Mouse (Mus musculus) forebrain, embryonic 11.5 days (tissue): Measurements from ENCODE around the gene Slc35a5. TPM values are rescaled to one million over a fixed set of nuclear protein-coding genes. Genes with fewer than 3 reads are reported as not detected.

Experiments
- ATAC-seq: fragments of 200-750 bp; cut with Nextera tagmentation; replicated peaks from 2 replicates; pipeline ENCODE4 v1.8.0; 2017; ENCODE audit warnings: moderate TSS enrichment; ENCODE audit not compliant: low FRiP score
- DNase-seq: peaks from one replicate; pipeline ENCODE4 v3.0.0-alpha.2; 2017; ENCODE audit warnings: low spot score
- H3K27ac ChIP-seq: fragments of 300-500 bp; sonication (generic); 2 replicates; pipeline ENCODE4 v1.5.1; 2014; ENCODE audit warnings: low read depth, low read length
- H3K27me3 ChIP-seq: fragments of 300-500 bp; sonication (generic); 2 replicates; pipeline ENCODE4 v1.6.1; 2014; ENCODE audit warnings: mild to moderate bottlenecking, low read length, mixed read lengths; ENCODE audit not compliant: control insufficient read depth, insufficient read depth
- H3K36me3 ChIP-seq: fragments of 300-500 bp; sonication (generic); 2 replicates; pipeline ENCODE4 v1.6.1; 2014; ENCODE audit warnings: mild to moderate bottlenecking, low read length, moderate library complexity, mixed read lengths; ENCODE audit not compliant: control insufficient read depth, insufficient read depth
- H3K4me1 ChIP-seq: fragments of 300-500 bp; sonication (generic); replicated peaks from 2 replicates; pipeline ENCODE4 v1.6.1; 2014; ENCODE audit warnings: low read length, mixed read lengths; ENCODE audit not compliant: control insufficient read depth, insufficient read depth
- H3K4me2 ChIP-seq: fragments of 300-500 bp; sonication (generic); 2 replicates; pipeline ENCODE4 v1.6.1; 2014; ENCODE audit warnings: low read depth, mild to moderate bottlenecking, low read length, moderate library complexity, mixed read lengths; ENCODE audit not compliant: severe bottlenecking
- H3K4me3 ChIP-seq: fragments of 300-500 bp; sonication (generic); 2 replicates; pipeline ENCODE4 v1.5.1; 2014; ENCODE audit warnings: low read depth, low read length
- H3K9ac ChIP-seq: fragments of 300-500 bp; sonication (generic); 2 replicates; pipeline ENCODE4 v1.6.1; 2014; ENCODE audit warnings: low read length
- H3K9me3 ChIP-seq: fragments of 300-500 bp; sonication (generic); 2 replicates; pipeline ENCODE4 v1.6.1; 2016; ENCODE audit warnings: low read length, mixed read lengths; ENCODE audit not compliant: control insufficient read depth
- WGBS: fragments of 180-500 bp; shearing (Covaris S2); extraction: QIAGEN DNeasy Blood & Tissue Kit; methylation state at CpG from one replicate; pipeline ENCODE4 v1.1.7; 2014; 5-methylcytosine and 5-hydroxymethylcytosine counted together
- polyA plus RNA-seq: library from polyadenylated mRNA; unstranded; fragments of >200 nt; fragmentation: Nextera tagmentation; extraction: Ambion mirVana; gene quantifications from 2 replicates; pipeline ENCODE4 v1.2.1, GENCODE M21; 2014

Gene Slc35a5
- polyA plus RNA-seq, 1 experiment from 2014 or later = 14.9 TPM

DNA sequence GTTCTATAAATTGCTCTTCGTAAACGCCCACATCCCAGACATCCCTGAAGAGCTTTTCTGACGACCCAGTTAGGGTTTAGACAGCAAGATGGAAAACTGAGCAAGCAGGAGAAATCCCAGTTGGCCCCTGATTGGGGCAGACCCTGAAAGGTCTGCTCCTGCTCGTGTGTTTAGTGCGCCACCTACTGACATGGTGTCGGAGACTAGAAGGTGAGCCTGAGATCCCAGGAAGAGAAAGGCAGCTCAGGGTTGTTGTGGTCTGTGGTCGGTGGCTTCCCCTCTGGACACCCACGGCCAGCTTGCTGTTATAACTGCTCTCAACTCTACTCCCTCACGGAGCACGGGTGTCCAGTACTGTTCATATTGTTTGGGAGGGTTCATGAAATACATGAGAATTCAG is 68.5 kb downstream of the Slc35a5 start:
- Histone ChIP-seq H3K4me3 (no peak overlapping the region), H3K4me1 (peaks cover 5% of the 10 kb centered on the region; the same call in 1 of the 2 replicates), H3K9ac (no peak overlapping the region), H3K9me3 (no peaks in the 10 kb centered on the region), H3K27ac (no peak overlapping the region), H3K36me3 (no peaks in the 10 kb centered on the region), H3K27me3 (no peaks in the 10 kb centered on the region), H3K4me2 (no peak overlapping the region)
- ATAC-seq = peak; percentile 82
- DNase-seq = peak; percentile 83
- 15% methylated on average over 10 of the region's 10 CpGs for WGBS

Other genes starting within 250 kb of the Slc35a5 start
- gene Cd200r3, start 215.0 kb downstream of the Slc35a5 start, polyA plus RNA-seq = not detected in 2 replicates
- gene Ccdc80, start 65.3 kb downstream of the Slc35a5 start, polyA plus RNA-seq = 18.6 and 20.7 TPM in 2 replicates
- gene Atg3, start 79 bp upstream of the Slc35a5 start, polyA plus RNA-seq = 38.6 and 41.3 TPM in 2 replicates
- 0.24 and 0.27 TPM in 2 replicates for gene Btla, start 65.6 kb upstream of the Slc35a5 start, polyA plus RNA-seq